Mouse (Mus musculus): ENCODE measurements around the gene Spam1. TPM values are rescaled to one million over a fixed set of nuclear protein-coding genes. Genes with fewer than 3 reads are reported as not detected.

The Spam1 gene
- not detected in 2 replicates for polyA plus RNA-seq (2012; ENCODE audit: insufficient read depth, insufficient read length, missing spikeins)

- no peak within 1 kb of the TSS for H3K27ac ChIP-seq (ENCODE audit: insufficient read depth, low read depth, low read length)
- TF ChIP-seq POLR2A (IDR thresholded peaks at IDR 0.05; ENCODE audit: borderline replicate concordance, low read depth, low read length) (no peak), CTCF (IDR thresholded peaks at IDR 0.05; ENCODE audit: low read depth, low read length) (no peak)
- H3K4me1 ChIP-seq (ENCODE audit: control insufficient read depth, insufficient read depth, low read length) = no peaks in the 10 kb centered on the region
- no peak within 1 kb of the TSS for H3K4me3 ChIP-seq (ENCODE audit: insufficient read depth, low read length)
Measured at GRCm38 (mm10) chr6:24790888-24791287, at the start of gene Spam1. Spam1 (plus strand) TSS chr6:24791188.

- Histone ChIP-seq H3K4me3 (ENCODE audit: insufficient read depth, low read length) (no peak within 1 kb of the TSS), H3K4me1 (ENCODE audit: control insufficient read depth, insufficient read depth, low read length) (no peaks in the 10 kb centered on the region), H3K27ac (ENCODE audit: insufficient read depth, low read depth, low read length) (no peak within 1 kb of the TSS)
- no peak for TF ChIP-seq POLR2A (IDR thresholded peaks at IDR 0.05; ENCODE audit: borderline replicate concordance, low read depth, low read length)
- no peak for TF ChIP-seq CTCF (IDR thresholded peaks at IDR 0.05; ENCODE audit: low read depth, low read length)
Measured at GRCm38 (mm10) chr6:24748029-24748428, 43.0 kb upstream of the Spam1 start, which contains the start of gene Hyal4. Hyal4 (plus strand) TSS chr6:24748329.

GRCm38 (mm10) chr6:24759281-24759680, 31.7 kb upstream of the Spam1 start:
- Histone ChIP-seq H3K4me3 (ENCODE audit: insufficient read depth, low read length) (no peak overlapping the region), H3K4me1 (ENCODE audit: control insufficient read depth, insufficient read depth, low read length) (no peaks in the 10 kb centered on the region), H3K27ac (ENCODE audit: insufficient read depth, low read depth, low read length) (no peak overlapping the region)
- TF ChIP-seq CTCF (IDR thresholded peaks at IDR 0.05; ENCODE audit: low read depth, low read length) (no peak), POLR2A (IDR thresholded peaks at IDR 0.05; ENCODE audit: borderline replicate concordance, low read depth, low read length) (no peak)

- no peaks in the 10 kb centered on the region for H3K4me1 ChIP-seq (ENCODE audit: control insufficient read depth, insufficient read depth, low read length)
- no peak overlapping the region for H3K27ac ChIP-seq (ENCODE audit: insufficient read depth, low read depth, low read length)
- no peak for TF ChIP-seq CTCF (IDR thresholded peaks at IDR 0.05; ENCODE audit: low read depth, low read length)
- no peak for TF ChIP-seq POLR2A (IDR thresholded peaks at IDR 0.05; ENCODE audit: borderline replicate concordance, low read depth, low read length)
- H3K4me3 ChIP-seq (ENCODE audit: insufficient read depth, low read length) = no peak overlapping the region
Measured at GRCm38 (mm10) chr6:24766261-24766660, 24.7 kb upstream of the Spam1 start.

- no peak for TF ChIP-seq CTCF (IDR thresholded peaks at IDR 0.05; ENCODE audit: low read depth, low read length)
- no peak for TF ChIP-seq POLR2A (IDR thresholded peaks at IDR 0.05; ENCODE audit: borderline replicate concordance, low read depth, low read length)
Measured at GRCm38 (mm10) chr6:24779182-24779581, 11.8 kb upstream of the Spam1 start.

GRCm38 (mm10) chr6:24822070-24822469, 31.1 kb downstream of the Spam1 start:
- TF ChIP-seq POLR2A (IDR thresholded peaks at IDR 0.05; ENCODE audit: borderline replicate concordance, low read depth, low read length) (no peak), CTCF (IDR thresholded peaks at IDR 0.05; ENCODE audit: low read depth, low read length) (no peak)
- Histone ChIP-seq H3K4me3 (ENCODE audit: insufficient read depth, low read length) (no peak overlapping the region), H3K27ac (ENCODE audit: insufficient read depth, low read depth, low read length) (no peak overlapping the region), H3K4me1 (ENCODE audit: control insufficient read depth, insufficient read depth, low read length) (no peaks in the 10 kb centered on the region)

More at GRCm38 (mm10) chr6:24779182-24779581, 11.8 kb upstream of the Spam1 start:
- Histone ChIP-seq H3K27ac (ENCODE audit: insufficient read depth, low read depth, low read length) (no peak overlapping the region), H3K4me3 (ENCODE audit: insufficient read depth, low read length) (no peak overlapping the region), H3K4me1 (ENCODE audit: control insufficient read depth, insufficient read depth, low read length) (no peaks in the 10 kb centered on the region)

Other genes starting within 250 kb of the Spam1 start
- not detected in 2 replicates for gene Lmod2, start 193.4 kb upstream of the Spam1 start, polyA plus RNA-seq (2012; ENCODE audit: insufficient read depth, insufficient read length, missing spikeins)
- 18.5 and 18.7 TPM in 2 replicates for gene Wasl, start 126.2 kb upstream of the Spam1 start, polyA plus RNA-seq (2012; ENCODE audit: insufficient read depth, insufficient read length, missing spikeins)
- not detected in 2 replicates for gene Hyal6, start 57.9 kb upstream of the Spam1 start, polyA plus RNA-seq (2012; ENCODE audit: insufficient read depth, insufficient read length, missing spikeins)
- not detected in 2 replicates for gene Hyal4, start 42.9 kb upstream of the Spam1 start, polyA plus RNA-seq (2012; ENCODE audit: insufficient read depth, insufficient read length, missing spikeins)
- not detected in 2 replicates for gene Hyal5, start 66.8 kb downstream of the Spam1 start, polyA plus RNA-seq (2012; ENCODE audit: insufficient read depth, insufficient read length, missing spikeins)
- not detected in 2 replicates for gene Tmem229a, start 165.1 kb downstream of the Spam1 start, polyA plus RNA-seq (2012; ENCODE audit: insufficient read depth, insufficient read length, missing spikeins)